In genomic region chr6:113505689-113506088, GRCm38 (mm10) we compare ENCODE assay signal across 19 mouse cellular contexts. TPM values are rescaled to one million over a fixed set of nuclear protein-coding genes. Genes with fewer than 3 reads are reported as not detected.
DNase-seq lines count a peak whose midpoint lies in the region; TF ChIP-seq lines count a peak whose summit lies in the region.
"Had no signal": no experiment of that assay in that cellular context is flagged by ENCODE, and none has a peak within 500 bp of the region (broad histone marks: within the 10 kb centered on the region; RNA-seq: fewer than 3 reads in every experiment).

No protein-coding gene starts in this region.

- no peak overlapping the region for H3K4me3 ChIP-seq in thymus, adult 2 months (ENCODE audit: control insufficient read depth, insufficient read depth, low read length)
- H3K4me3 ChIP-seq in myocyte, result no peak overlapping the region

- no peak overlapping the region for H3K4me2 ChIP-seq in myocyte (ENCODE audit: low read depth)

- TF ChIP-seq CTCF in thymus, adult 2 months (IDR thresholded peaks at IDR 0.05; ENCODE audit: borderline replicate concordance, control insufficient read depth, extremely low read depth, insufficient read depth, low read length, poor library complexity), result no peak

- no peak for TF ChIP-seq POLR2A in thymus, adult 2 months (IDR thresholded peaks at IDR 0.05; ENCODE audit: control insufficient read depth, extremely low read depth, insufficient read depth, low read length, poor library complexity)
- TF ChIP-seq POLR2A in myocyte (IDR thresholded peaks at IDR 0.05; ENCODE audit: insufficient read length, low read depth), result no peak

- H3K79me2 ChIP-seq in myocyte (ENCODE audit: control insufficient read depth, insufficient read depth), result no peaks in the 10 kb centered on the region

- H3K4me1 ChIP-seq in thymus, adult 2 months (replicated peaks; ENCODE audit: control insufficient read depth, insufficient read depth, low read length), result peaks cover 16% of the 10 kb centered on the region

- H3K36me3 ChIP-seq in thymus, adult 2 months (ENCODE audit: control insufficient read depth, insufficient read depth, low read length), result no peaks in the 10 kb centered on the region
- no peaks in the 10 kb centered on the region for H3K36me3 ChIP-seq in myocyte (ENCODE audit: control insufficient read depth, insufficient read depth)
- H3K36me3 ChIP-seq: G1E had no signal

- peak; percentile 18 for DNase-seq in thymus, postnatal 0 days (ENCODE audit: low spot score)
- DNase-seq in thymus, adult 2 months, result no peak
- DNase-seq in retina, postnatal 1 day, result no peak
- DNase-seq: adrenal gland, adult 2 months; adrenal gland, adult 8-10 months; adrenal gland, postnatal 10 days; adrenal gland, postnatal 14 days; adrenal gland, postnatal 25 days; adrenal gland, postnatal 36 days; B cell, adult 2 months; cerebellum, adult 11 months; cerebellum, adult 11-12 months; cerebellum, adult 18-20 months had no signal

- no peaks in the 10 kb centered on the region for H3K27me3 ChIP-seq in thymus, adult 2 months (ENCODE audit: control insufficient read depth, insufficient read depth, low read length)
- H3K27me3 ChIP-seq in myocyte (ENCODE audit: control insufficient read depth, insufficient read depth, insufficient read length), result no peaks in the 10 kb centered on the region
- H3K27me3 ChIP-seq: CH12.LX, Patski had no signal

- H3K27ac ChIP-seq in thymus, adult 2 months (ENCODE audit: control insufficient read depth, insufficient read depth, low read length), result no peak overlapping the region

- WGBS in thymus, adult 2 months, result 7% methylated on average over 1 of the region's 1 CpGs

- H3ac ChIP-seq in myocyte (ENCODE audit: control insufficient read depth, insufficient read length), result no peak overlapping the region

TF ChIP-seq in myocyte, 11 proteins besides CTCF, POLR2A, EP300 and RAD21:
- TF ChIP-seq MYOD1 (IDR thresholded peaks at IDR 0.05; ENCODE audit: control insufficient read depth in 1 of 3, insufficient read length in 2 of 3, low read depth in 2 of 3), result peak in 2 of 3 experiments; percentile 65 to 66
- TF ChIP-seq POLR2AphosphoS2 (IDR thresholded peaks at IDR 0.05; ENCODE audit: insufficient read length, low read depth), result no peak
- TF ChIP-seq MYOG (IDR thresholded peaks at IDR 0.05; ENCODE audit: control insufficient read depth in 1 of 3, insufficient read depth in 1 of 3, insufficient read length in 2 of 3, low read depth in 2 of 3), result peak in 2 of 3 experiments; percentile 6 to 83

RNA-seq across cellular contexts. Expression of gene Prrt3, which starts 4.0 kb away (rescaled TPM):
- polyA plus RNA-seq in thymus, postnatal 0 days (2015; fragmentation: Nextera tagmentation; extraction: Ambion mirVana), result 0.17 TPM in 2 replicates
- polyA plus RNA-seq in thymus, adult 2 months (2012; rRNA removed), result 0.16 and 0.28 TPM in 2 replicates
- polyA plus RNA-seq in myocyte (2012; fragmentation: generic; extraction: Trizol), result 0.22 TPM
- polyA plus RNA-seq: CD4-positive, CD25-positive, alpha-beta regulatory T cell, adult 4 months; G1E had no signal

RNA-seq across cellular contexts. Expression of gene Creld1, which starts 22.6 kb away (rescaled TPM):
- 9.5 and 10.3 TPM in 2 replicates for polyA plus RNA-seq in thymus, postnatal 0 days (2015; fragmentation: Nextera tagmentation; extraction: Ambion mirVana)
- 15.2 and 16.1 TPM in 2 replicates for polyA plus RNA-seq in thymus, adult 2 months (2012; rRNA removed)
- polyA plus RNA-seq in myocyte (2012; fragmentation: generic; extraction: Trizol), result 78.2 TPM

RNA-seq across cellular contexts. Expression of gene Emc3, which starts 25.8 kb away (rescaled TPM):
- polyA plus RNA-seq in thymus, postnatal 0 days (2015; fragmentation: Nextera tagmentation; extraction: Ambion mirVana), result 92.3 and 94.4 TPM in 2 replicates
- 54.5 and 59.7 TPM in 2 replicates for polyA plus RNA-seq in thymus, adult 2 months (2012; rRNA removed)
- 86.5 TPM for polyA plus RNA-seq in myocyte (2012; fragmentation: generic; extraction: Trizol)

RNA-seq across cellular contexts. Expression of gene Fancd2, which starts 25.8 kb away (rescaled TPM):
- 10.2 and 11.2 TPM in 2 replicates for polyA plus RNA-seq in thymus, postnatal 0 days (2015; fragmentation: Nextera tagmentation; extraction: Ambion mirVana)
- 13.3 and 17.4 TPM in 2 replicates for polyA plus RNA-seq in thymus, adult 2 months (2012; rRNA removed)
- polyA plus RNA-seq in myocyte (2012; fragmentation: generic; extraction: Trizol), result 2.3 TPM

RNA-seq across cellular contexts. Expression of gene Il17rc, which starts 34.5 kb away (rescaled TPM):
- 5.0 and 6.5 TPM in 2 replicates for polyA plus RNA-seq in thymus, postnatal 0 days (2015; fragmentation: Nextera tagmentation; extraction: Ambion mirVana)
- polyA plus RNA-seq in thymus, adult 2 months (2012; rRNA removed), result 14.3 and 15.4 TPM in 2 replicates
- polyA plus RNA-seq in myocyte (2012; fragmentation: generic; extraction: Trizol), result 73.0 TPM
- polyA plus RNA-seq: activated CD4-positive, CD25-positive, alpha-beta regulatory T cell, adult 4 months; CD4-positive, CD25-positive, alpha-beta regulatory T cell, adult 4 months had no signal
